Mouse (Mus musculus) E14TG2a.4 (cell line): ENCODE data around the gene Sipa1l1.

ENCODE experiments used
- H3K27me3 ChIP-seq: 2 replicates; pipeline ENCODE4 v1.6.1; 2014; ENCODE audit warnings: low read length, control low read depth; ENCODE audit not compliant: insufficient read depth
- H3K36me3 ChIP-seq: 2 replicates; pipeline ENCODE4 v1.6.1; 2014; ENCODE audit warnings: low read length, control low read depth; ENCODE audit not compliant: insufficient read depth
- H3K4me1 ChIP-seq: replicated peaks from 2 replicates; pipeline ENCODE4 v1.6.1; 2014; ENCODE audit warnings: low read depth, low read length, control low read depth
- H3K4me3 ChIP-seq: replicated peaks from 2 replicates; pipeline ENCODE4 v1.5.1; 2014; ENCODE audit warnings: mild to moderate bottlenecking, low read length
- H3K9me3 ChIP-seq: 2 replicates; pipeline ENCODE4 v1.6.1; 2014; ENCODE audit warnings: low read length, control low read depth
- CTCF ChIP-seq: conservative IDR thresholded peaks from 2 replicates; pipeline ENCODE4 v1.5.1; 2014; ENCODE audit warnings: low read length
- NANOG ChIP-seq: IDR thresholded peaks from 2 replicates; pipeline ENCODE4 v1.6.1; 2014; ENCODE audit warnings: borderline replicate concordance, low read length, mixed read lengths
- POU5F1 ChIP-seq: IDR thresholded peaks from 2 replicates; pipeline ENCODE4 v1.6.1; 2014; ENCODE audit warnings: low read length, borderline replicate concordance

Sipa1l1 gene

DNA sequence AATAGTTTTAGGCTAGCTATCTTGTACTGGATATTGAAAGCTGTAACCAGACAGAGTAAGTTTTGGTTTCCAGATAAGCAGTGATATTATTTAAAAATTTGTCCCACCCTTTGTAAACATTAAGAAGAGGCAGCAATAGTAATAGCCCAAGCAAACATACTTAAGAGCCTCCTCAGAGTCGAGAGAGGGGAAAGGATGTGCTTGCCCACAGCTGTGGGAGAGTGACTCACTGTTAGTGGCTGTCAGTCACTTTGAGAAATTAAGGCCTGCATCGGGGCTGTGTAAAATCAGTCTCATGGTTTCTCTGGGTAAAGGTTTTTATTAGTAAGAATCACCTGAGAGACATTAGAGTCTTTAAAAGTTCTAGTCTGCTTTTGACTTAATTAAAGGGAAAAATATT is 40.6 kb downstream of the Sipa1l1 start:
- no peaks in the 10 kb centered on the region; the same call in 1 of the 2 replicates for H3K36me3 ChIP-seq
- H3K4me1 ChIP-seq: peaks cover 3% of the 10 kb centered on the region; the same call in 1 of the 2 replicates
- no peak for TF ChIP-seq CTCF
- no peak for TF ChIP-seq NANOG
- TF ChIP-seq POU5F1: no peak
- no peak overlapping the region for H3K4me3 ChIP-seq
- H3K27me3 ChIP-seq: no peaks in the 10 kb centered on the region
- H3K9me3 ChIP-seq: no peaks in the 10 kb centered on the region

DNA sequence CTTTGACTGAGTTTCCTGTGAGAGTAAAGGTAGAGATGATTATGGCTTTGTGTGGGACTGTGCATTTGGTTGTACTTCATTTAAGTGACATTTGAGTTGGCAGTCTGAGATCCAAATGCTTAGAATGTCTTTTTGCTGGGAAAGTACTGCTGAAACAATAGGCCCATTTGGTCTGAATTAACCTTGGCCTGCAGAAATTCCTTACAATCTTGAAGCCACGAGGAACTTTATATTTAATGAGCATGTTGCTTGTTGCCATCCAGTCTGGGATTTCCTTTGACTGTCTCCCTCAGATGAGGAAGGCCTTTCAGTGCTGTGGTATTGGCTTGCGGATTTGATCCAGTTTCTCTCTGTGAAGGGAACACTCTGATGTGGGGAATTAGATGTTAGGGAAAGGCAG is 43.9 kb downstream of the Sipa1l1 start:
- H3K27me3 ChIP-seq: no peaks in the 10 kb centered on the region
- H3K36me3 ChIP-seq: no peaks in the 10 kb centered on the region; the same call in 1 of the 2 replicates
- no peak overlapping the region for H3K4me3 ChIP-seq
- no peaks in the 10 kb centered on the region for H3K9me3 ChIP-seq
- H3K4me1 ChIP-seq: peaks cover 19% of the 10 kb centered on the region
- no peak for TF ChIP-seq CTCF
- TF ChIP-seq NANOG: no peak
- TF ChIP-seq POU5F1: no peak

- Histone ChIP-seq H3K4me1 (peaks cover 20% of the 10 kb centered on the region), H3K27me3 (no peaks in the 10 kb centered on the region), H3K4me3 (no peak overlapping the region), H3K36me3 (peaks cover 8% of the 10 kb centered on the region; the same call in 1 of the 2 replicates), H3K9me3 (no peaks in the 10 kb centered on the region)
- TF ChIP-seq CTCF (no peak), POU5F1 (no peak), NANOG (no peak)
Measured at GRCm38 (mm10) chr12:82214916-82215315, 45.8 kb downstream of the Sipa1l1 start.

DNA sequence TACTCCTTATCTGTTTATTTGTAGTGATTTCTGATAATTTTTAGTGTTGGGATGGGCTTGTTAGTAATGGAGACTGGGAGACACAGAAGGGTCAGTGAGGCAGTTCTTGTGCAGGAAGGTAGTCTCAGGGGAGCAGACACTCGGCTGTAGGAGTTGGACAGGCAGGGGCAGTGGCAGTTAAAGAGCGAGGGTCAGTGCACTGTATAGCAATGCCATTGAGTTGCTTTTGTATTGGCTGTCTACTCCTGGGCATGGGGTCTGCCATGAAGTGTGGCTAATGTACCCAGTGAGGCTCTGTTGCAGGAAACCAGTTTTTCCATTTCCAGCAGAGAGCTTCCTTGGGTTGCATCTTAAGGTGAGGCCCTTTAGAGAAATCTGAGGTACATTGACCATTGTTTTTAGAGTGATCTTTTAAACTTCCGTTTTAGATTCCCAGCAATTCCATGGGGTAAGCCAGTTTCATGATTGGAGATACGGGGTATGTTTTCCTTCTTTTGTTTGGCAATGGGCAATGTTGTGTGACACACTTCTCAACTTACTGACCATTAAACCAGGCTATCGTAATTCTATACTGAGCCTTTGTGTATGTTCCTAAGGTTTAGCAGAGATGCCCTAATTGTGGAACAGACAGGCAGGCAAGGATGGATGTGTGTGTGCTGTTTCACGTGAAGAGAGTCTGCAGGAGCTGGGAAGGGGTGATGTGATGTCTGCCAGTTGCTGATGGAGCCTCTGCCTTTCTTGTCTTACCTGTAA is 47.9 kb downstream of the Sipa1l1 start:
- no peaks in the 10 kb centered on the region for H3K9me3 ChIP-seq
- H3K4me1 ChIP-seq: peaks cover 20% of the 10 kb centered on the region
- peaks cover 8% of the 10 kb centered on the region; the same call in 1 of the 2 replicates for H3K36me3 ChIP-seq
- H3K27me3 ChIP-seq: no peaks in the 10 kb centered on the region
- TF ChIP-seq NANOG (no peak), CTCF (no peak), POU5F1 (no peak)
- H3K4me3 ChIP-seq: no peak overlapping the region

DNA sequence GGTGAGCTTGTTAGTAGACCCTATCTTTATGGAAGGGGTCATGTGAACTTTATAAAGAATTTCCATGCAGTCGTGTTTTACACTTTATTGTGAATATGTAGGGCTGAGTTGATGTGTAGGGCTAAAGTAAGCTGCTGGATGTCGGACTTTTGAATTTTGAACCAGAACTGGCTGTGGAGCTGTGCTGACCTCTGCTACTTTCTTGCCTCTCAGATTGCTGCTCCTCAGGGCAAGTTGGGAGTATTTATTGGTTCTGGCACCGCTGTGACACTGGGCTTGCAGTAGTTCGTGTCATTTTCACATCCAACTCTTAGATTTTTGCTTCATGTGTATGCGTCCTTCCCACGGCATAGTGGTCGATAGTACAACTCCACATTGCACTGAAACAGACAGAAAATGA is 49.1 kb downstream of the Sipa1l1 start:
- no peaks in the 10 kb centered on the region for H3K27me3 ChIP-seq
- TF ChIP-seq POU5F1 (no peak), CTCF (no peak), NANOG (no peak)
- H3K9me3 ChIP-seq: no peaks in the 10 kb centered on the region
- H3K4me1 ChIP-seq: peaks cover 20% of the 10 kb centered on the region
- H3K4me3 ChIP-seq: no peak overlapping the region
- H3K36me3 ChIP-seq: peaks cover 8% of the 10 kb centered on the region; the same call in 1 of the 2 replicates

- no peaks in the 10 kb centered on the region for H3K9me3 ChIP-seq
- TF ChIP-seq POU5F1 (no peak), CTCF (no peak), NANOG (no peak)
- peaks cover 8% of the 10 kb centered on the region; the same call in 1 of the 2 replicates for H3K36me3 ChIP-seq
- no peaks in the 10 kb centered on the region for H3K27me3 ChIP-seq
- no peak overlapping the region for H3K4me3 ChIP-seq
- peaks cover 35% of the 10 kb centered on the region for H3K4me1 ChIP-seq
Measured at GRCm38 (mm10) chr12:82220367-82221089, 51.4 kb downstream of the Sipa1l1 start.

- H3K36me3 ChIP-seq: peaks cover 8% of the 10 kb centered on the region; the same call in 1 of the 2 replicates
- H3K4me1 ChIP-seq: peaks cover 34% of the 10 kb centered on the region
- no peaks in the 10 kb centered on the region for H3K9me3 ChIP-seq
- H3K4me3 ChIP-seq: no peak overlapping the region
- TF ChIP-seq POU5F1 (no peak), CTCF (no peak), NANOG (no peak)
- H3K27me3 ChIP-seq: no peaks in the 10 kb centered on the region
Measured at GRCm38 (mm10) chr12:82223126-82223815, 54.2 kb downstream of the Sipa1l1 start.

DNA sequence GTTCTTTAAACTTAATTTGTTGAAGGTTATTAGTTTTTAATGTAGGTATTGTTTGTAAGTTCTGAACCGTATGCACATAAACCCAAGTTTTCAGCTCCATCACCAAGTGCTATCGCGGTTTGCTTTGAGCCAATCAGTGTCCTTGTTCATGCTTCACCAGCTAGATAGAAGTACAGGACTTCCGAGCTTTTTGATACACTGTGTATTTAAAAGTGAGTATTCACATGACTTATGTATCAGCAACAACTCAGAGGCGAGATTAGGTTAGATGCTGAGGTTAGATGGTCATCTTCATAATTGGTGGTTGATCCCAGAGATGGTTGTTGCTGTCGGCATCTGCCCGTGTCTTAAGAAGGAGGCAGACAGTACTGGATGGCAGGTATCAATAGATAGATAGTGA is 55.7 kb downstream of the Sipa1l1 start:
- Histone ChIP-seq H3K4me3 (no peak overlapping the region), H3K9me3 (no peaks in the 10 kb centered on the region), H3K36me3 (no peaks in the 10 kb centered on the region), H3K4me1 (peaks cover 35% of the 10 kb centered on the region), H3K27me3 (no peaks in the 10 kb centered on the region)
- TF ChIP-seq CTCF (no peak), NANOG (no peak), POU5F1 (no peak)
